Mouse (Mus musculus) frontal cortex, postnatal 25 days (tissue): Measurements from ENCODE around the gene Nab2.

Experiments
- DNase-seq, 2 experiments: peaks; one replicate each; pipeline ENCODE4 v3.0.0; 2022; ENCODE audit warnings: low spot score in 2 of 2

The Nab2 gene

GRCm38 (mm10) chr10:127643553-127644238 is 24.7 kb downstream of the Nab2 start:
- DNase-seq, result no peak

DNA sequence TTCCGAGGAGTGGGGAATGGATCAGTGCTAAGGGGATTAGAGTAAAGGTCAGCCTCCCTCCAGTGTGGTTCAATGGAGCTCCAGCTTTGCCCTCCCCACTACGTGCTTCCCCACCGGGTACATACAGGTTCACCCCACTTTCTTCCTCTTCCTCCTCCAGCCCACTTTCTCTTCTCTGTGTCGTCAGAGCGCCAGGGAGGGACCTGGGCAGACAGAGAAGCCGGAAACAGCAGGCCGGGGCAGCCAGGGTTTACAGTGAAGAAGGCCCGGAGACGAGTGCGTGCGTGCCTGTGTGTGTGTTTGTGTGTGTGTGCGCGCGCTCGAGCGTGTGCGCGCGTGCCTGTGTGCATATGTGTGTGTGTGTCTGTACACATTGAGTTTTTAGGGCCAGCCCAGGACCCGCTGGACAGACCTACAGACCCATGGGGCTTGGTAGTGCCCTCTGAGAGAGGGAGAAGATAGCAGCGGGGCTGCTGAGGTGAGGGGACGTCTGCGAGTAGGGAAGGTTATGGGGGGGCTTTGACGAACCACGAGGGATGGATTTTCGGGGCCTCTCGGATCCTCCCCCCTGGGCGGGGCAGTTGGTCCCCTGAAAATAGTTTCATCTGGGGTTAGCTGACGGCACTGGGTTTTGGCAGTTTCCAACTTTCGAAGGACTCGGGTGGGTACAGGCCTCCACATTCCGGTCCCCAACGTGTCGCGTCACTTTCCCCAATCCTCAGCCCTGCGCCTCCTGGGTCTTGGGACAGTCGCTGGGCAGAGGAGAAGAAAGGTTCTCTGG is 25.4 kb downstream of the Nab2 start, which contains the start of gene Stat6:
Stat6 (plus strand) TSS at position 215 of the 781 bp plus-strand sequence.
- DNase-seq, result no peak

- DNase-seq, result peak; percentile 82 to 88
Measured at GRCm38 (mm10) chr10:127641861-127642771, 26.3 kb downstream of the Nab2 start.

GRCm38 (mm10) chr10:127640421-127640820 is 27.9 kb downstream of the Nab2 start:
- no peak for DNase-seq

DNA sequence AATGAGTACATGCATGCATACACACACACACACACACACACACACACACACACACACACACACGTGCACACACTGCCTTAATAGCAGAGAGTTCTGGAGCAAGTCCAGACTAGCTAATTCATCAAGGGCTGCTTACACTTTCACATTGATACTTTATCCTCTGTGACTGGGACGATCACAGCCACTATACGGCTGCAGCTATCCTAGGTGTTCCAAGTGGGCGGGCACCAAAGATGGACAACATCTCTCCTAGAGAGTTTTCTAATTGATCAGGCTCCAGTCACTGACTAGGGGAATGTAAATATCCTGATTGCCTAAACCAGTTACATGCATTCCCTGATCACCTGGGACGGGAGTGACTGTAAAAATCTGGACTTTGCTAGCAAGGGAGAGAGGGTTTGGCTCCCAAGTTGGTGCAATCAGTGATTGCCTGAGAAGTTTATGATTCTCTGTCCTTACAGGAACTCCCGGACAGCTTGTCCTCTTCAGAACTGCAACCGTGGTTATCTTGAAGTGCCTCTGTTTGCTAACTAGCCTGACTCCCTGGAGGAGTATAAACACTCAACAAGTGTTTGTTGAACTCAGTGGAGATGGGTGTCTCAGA is 35.6 kb downstream of the Nab2 start:
- no peak for DNase-seq

DNA sequence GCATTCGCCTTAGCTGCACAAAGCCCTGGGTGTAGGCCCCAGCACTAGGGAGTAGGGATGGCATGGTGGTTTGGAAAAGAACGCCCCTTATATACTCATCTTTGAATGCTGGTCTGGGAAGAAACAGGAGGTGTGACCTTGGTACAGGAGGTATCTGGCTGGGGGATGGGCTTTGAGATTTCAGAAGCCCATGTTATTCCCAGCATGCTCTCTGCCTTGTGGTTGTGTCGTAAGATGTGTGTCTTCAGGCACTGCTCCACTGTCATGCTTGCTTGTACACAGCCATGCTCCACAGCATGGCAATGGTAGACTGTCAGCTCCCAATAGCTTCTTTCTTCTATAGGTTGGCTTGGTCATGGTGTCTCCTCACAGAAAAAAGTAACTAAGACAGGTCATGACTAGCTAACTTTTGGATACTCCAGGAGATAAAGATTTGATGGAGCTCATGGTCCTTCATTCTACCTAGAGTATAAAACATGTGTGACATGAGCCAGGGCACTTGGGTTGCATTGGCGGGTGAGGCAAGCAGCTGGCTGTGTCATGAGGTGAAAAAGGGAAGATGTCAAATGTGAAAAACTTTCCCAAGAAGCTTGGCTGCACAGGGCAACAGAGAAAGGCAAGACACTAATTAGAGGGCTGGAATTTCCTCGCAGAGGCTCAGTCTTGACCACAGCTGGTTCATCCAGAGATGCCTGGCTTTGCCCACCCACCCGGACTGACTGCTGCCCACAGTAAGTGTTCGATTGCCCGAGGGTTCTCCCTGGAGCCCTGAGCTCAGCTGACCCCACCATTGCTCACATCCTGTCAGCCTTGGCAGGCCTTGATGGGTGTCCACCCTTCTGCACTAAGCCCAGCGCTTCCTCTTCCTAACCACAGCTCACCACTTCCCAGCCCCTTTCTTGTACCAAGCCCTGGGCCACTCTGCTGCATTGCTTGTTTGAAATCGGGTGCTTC is 36.8 kb downstream of the Nab2 start:
- no peak for DNase-seq

GRCm38 (mm10) chr10:127626433-127626832 is 41.9 kb downstream of the Nab2 start:
- no peak for DNase-seq

DNA sequence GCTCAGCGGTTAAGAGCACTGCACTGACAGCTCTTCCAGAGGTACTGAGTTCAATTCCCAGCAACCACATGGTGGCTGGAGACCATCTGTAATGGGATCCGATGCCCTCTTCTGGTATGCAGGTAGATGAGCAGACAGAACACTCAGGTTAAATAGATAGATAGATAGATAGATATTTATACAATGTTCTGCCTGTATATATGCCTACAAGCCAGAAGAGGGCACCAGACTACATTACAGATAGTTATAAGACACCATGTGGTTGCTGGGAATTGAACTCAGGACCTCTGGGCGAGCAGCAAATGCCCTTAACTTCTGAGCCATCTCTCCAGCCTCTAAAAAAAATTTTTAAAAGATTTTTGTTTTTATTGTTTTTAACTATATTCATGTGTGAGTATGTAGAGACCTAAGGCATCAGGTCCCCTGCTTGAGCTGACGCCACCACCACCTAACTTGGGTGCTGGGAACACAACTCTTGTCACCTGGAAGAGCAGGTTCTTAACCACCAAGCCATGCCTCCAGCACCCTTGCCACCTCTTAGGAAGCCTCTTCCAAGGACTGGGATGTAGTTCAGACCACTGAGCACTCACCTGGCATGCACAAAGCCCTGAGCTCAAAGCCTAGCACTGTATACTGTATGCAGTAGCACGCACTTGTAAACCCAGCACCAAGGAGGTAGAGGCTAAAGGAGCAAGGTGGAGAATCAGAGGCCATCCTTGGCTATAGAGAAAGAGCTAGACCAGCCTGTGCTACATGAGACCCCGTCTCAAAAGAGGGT is 44.7 kb downstream of the Nab2 start:
- DNase-seq, result no peak

- no peak for DNase-seq
Measured at GRCm38 (mm10) chr10:127622661-127623060, 45.7 kb downstream of the Nab2 start.

DNA sequence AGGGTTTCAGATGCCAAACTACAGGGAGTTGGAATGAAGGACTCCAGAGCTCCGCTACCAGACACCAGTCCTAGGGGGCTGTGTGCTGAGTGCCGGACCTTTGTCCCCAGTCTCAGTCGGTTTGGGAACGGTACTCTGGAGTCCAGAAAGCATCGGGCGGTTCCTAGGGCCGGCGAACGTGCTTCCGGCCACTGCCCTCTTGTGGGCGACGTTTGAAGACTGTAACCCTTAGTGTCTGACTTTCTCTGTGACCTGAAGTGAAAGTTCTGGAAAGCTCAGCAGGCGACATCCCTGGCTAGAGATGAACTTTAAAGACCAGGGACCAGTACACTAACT is 46.3 kb downstream of the Nab2 start:
- no peak for DNase-seq

- peak; percentile 70 to 80 for DNase-seq
Measured at GRCm38 (mm10) chr10:127621191-127622056, 46.9 kb downstream of the Nab2 start.

DNA sequence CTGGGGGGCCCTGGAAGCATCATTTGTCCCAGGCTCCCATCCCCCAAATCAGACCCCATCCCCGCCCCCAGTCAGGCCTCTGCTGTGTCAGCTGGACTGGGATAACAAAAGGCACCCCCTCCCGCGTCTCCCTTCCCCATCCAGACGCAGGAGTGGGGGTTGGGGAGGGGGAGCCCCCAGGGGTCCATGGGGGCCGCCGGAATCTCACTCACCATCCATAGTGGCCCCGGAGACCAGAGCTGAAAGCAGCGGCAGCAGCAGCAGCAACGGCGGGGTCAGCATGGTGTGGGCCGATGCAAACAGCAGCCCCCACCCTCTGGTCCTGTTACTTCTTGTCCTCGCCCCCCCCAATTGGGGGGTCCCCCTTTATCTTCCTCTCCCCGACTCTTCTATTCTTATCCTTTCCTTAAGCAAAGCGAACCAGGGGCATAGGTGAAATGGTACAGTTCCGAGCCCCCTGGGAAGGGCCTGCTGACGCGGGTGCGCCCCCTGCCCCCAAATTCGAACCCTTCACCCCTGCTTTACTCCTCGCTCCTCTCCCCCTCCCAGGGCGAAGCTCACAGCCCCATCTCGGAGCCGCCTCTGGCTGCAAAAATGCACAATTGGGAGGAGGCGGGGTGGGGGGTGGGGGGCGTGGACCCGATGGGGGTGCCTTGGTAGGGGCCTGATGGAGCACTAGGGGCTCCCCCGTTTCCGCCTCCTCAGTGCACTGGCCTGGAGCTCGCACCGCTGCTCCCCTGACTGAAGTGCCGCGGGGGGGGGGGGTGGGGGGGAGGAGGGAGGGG is 47.8 kb downstream of the Nab2 start, which contains the start of gene Lrp1:
Lrp1 (minus strand) TSS at position 743 of the 785 bp plus-strand sequence.
- no peak for DNase-seq

GRCm38 (mm10) chr10:127619941-127620405 is 48.4 kb downstream of the Nab2 start:
- no peak for DNase-seq

DNA sequence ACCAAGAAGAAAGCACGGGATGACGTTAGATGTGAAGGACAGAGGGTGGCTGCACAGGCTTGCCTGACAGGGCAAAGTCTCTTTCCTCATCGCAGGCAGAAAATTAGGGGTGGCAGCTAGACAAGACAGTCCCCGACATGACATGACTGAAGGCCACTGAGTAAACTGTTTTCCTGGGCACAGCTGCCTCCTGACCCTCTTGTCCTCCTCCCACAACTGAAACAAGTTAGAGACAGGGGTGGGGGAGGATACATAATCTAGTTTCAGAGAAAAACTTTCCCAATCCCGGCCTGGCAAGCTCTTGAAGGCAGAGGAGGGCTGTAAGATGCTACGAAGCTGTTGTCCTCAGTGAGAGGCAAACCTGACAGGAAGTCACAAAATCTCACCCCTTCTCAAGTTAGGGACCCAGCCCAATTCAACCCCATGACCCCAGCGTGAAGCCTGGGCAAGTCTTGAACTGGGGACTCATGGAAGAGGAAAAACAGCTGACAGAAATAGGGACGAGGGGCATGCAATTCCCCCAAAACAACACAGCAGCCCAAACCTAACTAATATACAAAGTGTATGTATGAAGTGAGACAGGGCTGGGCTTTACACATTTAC is 49.1 kb downstream of the Nab2 start:
- DNase-seq, result no peak

DNA sequence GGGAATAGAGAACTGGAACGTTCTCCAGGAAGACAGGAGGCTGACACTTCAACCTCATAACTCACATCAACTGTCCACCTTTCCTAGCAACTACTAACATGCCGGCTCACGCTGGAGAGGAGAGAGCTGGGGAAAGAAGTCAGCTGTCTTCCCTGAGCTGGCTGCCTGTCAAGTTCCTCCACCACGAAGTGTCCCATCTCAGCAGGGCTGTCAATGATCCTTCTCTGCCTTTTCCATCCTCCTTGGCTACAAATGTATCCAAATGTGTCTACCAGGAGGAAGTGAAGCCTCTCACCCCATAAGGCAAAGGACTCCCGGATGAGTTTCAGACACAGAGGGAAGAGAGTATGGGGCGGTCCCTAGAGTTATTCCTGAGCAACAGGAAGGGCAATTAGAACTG is 50.2 kb downstream of the Nab2 start:
- DNase-seq, result no peak

- DNase-seq, result no peak
Measured at GRCm38 (mm10) chr10:127617294-127617693, 51.1 kb downstream of the Nab2 start.

- DNase-seq, result no peak
Measured at GRCm38 (mm10) chr10:127616261-127616679, 52.1 kb downstream of the Nab2 start.
